Mouse (Mus musculus) heart, embryonic 11.5 days (tissue): ENCODE data around the gene Gna12. TPM values are rescaled to one million over a fixed set of nuclear protein-coding genes. Genes with fewer than 3 reads are reported as not detected.

Experiments
- ATAC-seq: fragments of 200-750 bp; cut with Nextera tagmentation; replicated peaks from 2 replicates; pipeline ENCODE4 v1.8.0; 2017; ENCODE audit warnings: moderate library complexity; ENCODE audit not compliant: insufficient number of reproducible peaks, low FRiP score, low TSS enrichment
- H3K27ac ChIP-seq: fragments of 300-500 bp; sonication (generic); 2 replicates; pipeline ENCODE4 v1.5.1; 2014; ENCODE audit warnings: mild to moderate bottlenecking, low read depth, low read length
- H3K27me3 ChIP-seq: fragments of 300-500 bp; sonication (generic); 2 replicates; pipeline ENCODE4 v1.6.1; 2014; ENCODE audit warnings: mild to moderate bottlenecking, low read length, mixed read lengths; ENCODE audit not compliant: control insufficient read depth, insufficient read depth
- H3K36me3 ChIP-seq: fragments of 300-500 bp; sonication (generic); 2 replicates; pipeline ENCODE4 v1.6.1; 2014; ENCODE audit warnings: mild to moderate bottlenecking, low read length, moderate library complexity, mixed read lengths; ENCODE audit not compliant: control insufficient read depth, insufficient read depth
- H3K4me1 ChIP-seq: fragments of 300-500 bp; sonication (generic); 2 replicates; pipeline ENCODE4 v1.6.1; 2014; ENCODE audit warnings: low read length; ENCODE audit not compliant: control insufficient read depth, insufficient read depth
- H3K4me2 ChIP-seq: fragments of 300-500 bp; sonication (generic); 2 replicates; pipeline ENCODE4 v1.6.1; 2014; ENCODE audit warnings: mild to moderate bottlenecking, moderate library complexity
- H3K4me3 ChIP-seq: fragments of 300-500 bp; sonication (generic); 2 replicates; pipeline ENCODE4 v1.5.1; 2014; ENCODE audit warnings: low read depth, low read length
- H3K9ac ChIP-seq: fragments of 300-500 bp; sonication (generic); 2 replicates; pipeline ENCODE4 v1.6.1; 2014; ENCODE audit warnings: mild to moderate bottlenecking, low read depth, low read length, moderate library complexity
- H3K9me3 ChIP-seq: fragments of 300-500 bp; sonication (generic); replicated peaks from 2 replicates; pipeline ENCODE4 v1.6.1; 2016; ENCODE audit warnings: low read length; ENCODE audit not compliant: control insufficient read depth
- WGBS: fragments of 180-500 bp; shearing (Covaris S2); extraction: QIAGEN DNeasy Blood & Tissue Kit; methylation state at CpG from one replicate; pipeline ENCODE4 v1.1.7; 2014; ENCODE audit not compliant: insufficient replicate concordance; 5-methylcytosine and 5-hydroxymethylcytosine counted together
- polyA plus RNA-seq: library from polyadenylated mRNA; unstranded; fragments of >200 nt; fragmentation: Nextera tagmentation; extraction: Ambion mirVana; gene quantifications from 2 replicates; pipeline ENCODE4 v1.2.1, GENCODE M21; 2014

The Gna12 gene
- polyA plus RNA-seq, 1 experiment from 2014 or later, result 33.1 TPM

DNA sequence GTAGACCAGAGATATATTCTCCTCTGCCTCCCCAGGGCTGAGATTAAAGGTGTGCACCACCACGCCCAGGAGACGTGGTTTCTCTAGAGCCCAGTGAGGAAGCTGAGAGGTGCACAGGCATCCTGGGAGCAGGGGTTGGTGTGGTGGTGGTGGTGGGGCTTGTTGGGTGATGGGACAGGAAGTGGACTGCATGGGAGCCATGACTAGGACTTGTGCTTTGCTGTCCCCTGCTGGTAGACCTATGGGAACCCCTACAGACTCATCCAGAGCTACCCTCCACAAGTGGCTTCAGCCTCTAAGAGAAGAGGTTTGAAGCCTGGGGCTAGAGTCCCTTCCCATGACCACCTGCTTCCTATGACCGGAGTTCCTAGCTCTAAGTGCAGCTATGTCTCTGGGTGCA, 28.1 kb upstream of the Gna12 start:
- Histone ChIP-seq H3K9me3 (no peaks in the 10 kb centered on the region), H3K9ac (no peak overlapping the region), H3K4me2 (no peak overlapping the region), H3K27me3 (no peaks in the 10 kb centered on the region), H3K4me1 (no peaks in the 10 kb centered on the region), H3K4me3 (no peak overlapping the region), H3K36me3 (no peaks in the 10 kb centered on the region), H3K27ac (no peak overlapping the region)
- WGBS, result 82% methylated on average over 3 of the region's 3 CpGs
- ATAC-seq, result no peak

DNA sequence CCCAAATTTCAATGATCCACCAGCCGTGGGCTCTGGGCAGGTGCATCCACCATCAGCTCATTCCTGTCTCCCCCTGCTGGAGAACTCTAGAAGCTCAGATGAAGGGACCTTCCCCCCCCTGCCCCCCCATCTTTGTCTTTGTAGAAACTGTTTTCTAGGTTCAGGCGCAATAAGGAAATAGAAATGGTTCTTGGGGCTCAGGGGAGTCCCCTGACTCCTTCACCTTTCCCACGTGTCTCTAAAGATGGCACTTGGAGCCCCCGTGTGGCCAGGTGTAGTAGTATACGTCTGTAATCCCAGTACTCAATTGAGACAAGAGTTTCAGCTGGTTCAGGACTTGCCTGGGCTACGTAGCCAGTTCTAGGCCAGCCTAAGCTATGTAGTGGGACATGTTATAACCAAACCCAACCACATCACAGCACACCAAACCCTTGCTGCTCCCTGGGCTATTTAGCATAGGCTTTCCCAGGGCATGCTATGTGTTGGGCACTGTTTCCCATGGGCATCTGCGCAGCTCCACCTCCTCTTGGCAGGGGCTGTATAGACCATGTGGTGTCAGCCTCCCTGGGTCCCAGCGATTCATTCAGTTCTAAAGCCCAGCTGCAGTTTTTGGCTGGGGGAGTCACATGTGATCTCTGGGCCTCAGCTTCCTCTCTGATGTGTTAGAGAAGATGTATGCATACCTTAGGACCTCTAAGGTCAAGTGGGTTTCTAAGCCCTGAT, 27.4 kb upstream of the Gna12 start:
- Histone ChIP-seq H3K27me3 (no peaks in the 10 kb centered on the region), H3K4me2 (no peak overlapping the region), H3K9me3 (no peaks in the 10 kb centered on the region), H3K4me1 (no peaks in the 10 kb centered on the region), H3K36me3 (no peaks in the 10 kb centered on the region), H3K9ac (no peak overlapping the region), H3K4me3 (no peak overlapping the region), H3K27ac (no peak overlapping the region)
- no peak for ATAC-seq
- WGBS, result 50% methylated on average over 8 of the region's 8 CpGs

DNA sequence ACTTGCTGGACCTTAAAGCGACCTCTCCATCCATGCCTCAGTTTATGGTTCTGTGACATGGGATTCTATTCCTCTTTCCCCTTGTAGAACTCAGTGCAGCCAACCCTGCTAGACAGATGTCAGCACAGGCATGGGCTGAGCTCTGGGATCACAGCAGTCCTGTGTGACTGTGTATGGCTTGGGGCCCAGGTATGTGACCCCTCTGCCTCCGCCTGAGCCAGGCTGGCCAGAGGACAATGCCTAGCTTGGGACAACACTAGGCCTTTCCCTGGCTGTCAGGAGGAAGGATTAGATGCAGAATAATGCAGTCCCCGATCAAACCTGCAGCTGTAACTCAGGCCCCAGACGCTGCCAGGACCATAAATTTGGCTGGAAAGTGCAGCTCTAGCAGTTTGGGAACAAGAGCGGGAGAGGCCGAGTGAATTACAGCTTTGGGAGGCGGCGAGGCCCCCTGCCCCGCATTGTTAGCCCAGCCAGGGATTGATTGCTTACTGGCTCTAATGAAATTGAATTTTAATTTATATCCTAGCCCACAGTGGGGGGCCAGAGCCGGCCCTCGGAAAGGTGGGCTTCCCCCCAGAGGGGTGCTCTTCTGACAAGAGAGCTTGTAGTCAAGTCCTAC, 25.8 kb upstream of the Gna12 start:
- Histone ChIP-seq H3K4me2 (no peak overlapping the region), H3K4me3 (no peak overlapping the region), H3K27me3 (no peaks in the 10 kb centered on the region), H3K36me3 (no peaks in the 10 kb centered on the region), H3K9me3 (no peaks in the 10 kb centered on the region; the same call in 1 of the 2 replicates), H3K4me1 (no peaks in the 10 kb centered on the region), H3K27ac (no peak overlapping the region), H3K9ac (no peak overlapping the region)
- no peak for ATAC-seq
- WGBS, result 71% methylated on average over 11 of the region's 11 CpGs

DNA sequence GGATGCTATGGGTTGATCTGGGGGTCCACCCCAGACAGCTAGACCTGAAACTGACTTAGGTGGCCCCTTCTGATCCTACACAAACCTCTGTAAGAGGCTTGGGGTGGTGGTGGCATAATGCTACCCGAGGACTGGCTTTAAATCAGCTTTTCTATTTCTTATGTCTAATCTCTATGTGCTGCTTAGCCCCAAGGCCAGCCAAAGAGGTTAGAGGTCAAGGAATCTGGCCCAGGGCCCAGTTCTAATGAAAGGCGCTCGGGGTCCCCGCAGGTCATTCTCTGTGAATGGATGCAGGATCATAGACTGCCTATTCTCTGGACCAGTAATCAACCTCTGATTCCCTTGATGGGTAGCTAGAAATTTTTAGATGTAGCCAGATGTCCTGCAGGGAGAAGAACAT, 24.5 kb upstream of the Gna12 start:
- 79% methylated on average over 4 of the region's 4 CpGs for WGBS
- Histone ChIP-seq H3K4me2 (no peak overlapping the region), H3K9me3 (no peaks in the 10 kb centered on the region; the same call in 1 of the 2 replicates), H3K27me3 (no peaks in the 10 kb centered on the region), H3K36me3 (no peaks in the 10 kb centered on the region), H3K9ac (no peak overlapping the region), H3K4me1 (no peaks in the 10 kb centered on the region), H3K27ac (no peak overlapping the region), H3K4me3 (no peak overlapping the region)
- ATAC-seq, result no peak

DNA sequence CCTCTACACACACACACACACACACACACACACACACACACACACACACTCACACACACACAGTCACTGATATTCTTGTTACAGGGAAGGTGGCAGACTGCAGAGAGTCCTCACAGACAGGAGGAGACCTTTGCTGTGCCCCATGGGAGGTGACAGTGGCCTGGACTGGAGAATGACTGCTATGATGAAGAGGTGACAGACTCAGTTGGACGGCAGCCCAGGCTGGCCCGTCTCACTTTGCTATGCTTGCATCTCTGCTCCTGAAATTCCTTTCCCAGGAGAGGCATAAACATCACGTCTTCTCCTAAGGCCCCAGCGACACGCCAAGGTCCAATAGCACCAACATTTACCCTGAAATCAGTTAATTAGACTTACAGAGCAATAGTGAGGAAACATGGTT, 23.5 kb upstream of the Gna12 start:
- no peak for ATAC-seq
- WGBS, result 61% methylated on average over 5 of the region's 5 CpGs
- H3K27me3 ChIP-seq, result no peaks in the 10 kb centered on the region

DNA sequence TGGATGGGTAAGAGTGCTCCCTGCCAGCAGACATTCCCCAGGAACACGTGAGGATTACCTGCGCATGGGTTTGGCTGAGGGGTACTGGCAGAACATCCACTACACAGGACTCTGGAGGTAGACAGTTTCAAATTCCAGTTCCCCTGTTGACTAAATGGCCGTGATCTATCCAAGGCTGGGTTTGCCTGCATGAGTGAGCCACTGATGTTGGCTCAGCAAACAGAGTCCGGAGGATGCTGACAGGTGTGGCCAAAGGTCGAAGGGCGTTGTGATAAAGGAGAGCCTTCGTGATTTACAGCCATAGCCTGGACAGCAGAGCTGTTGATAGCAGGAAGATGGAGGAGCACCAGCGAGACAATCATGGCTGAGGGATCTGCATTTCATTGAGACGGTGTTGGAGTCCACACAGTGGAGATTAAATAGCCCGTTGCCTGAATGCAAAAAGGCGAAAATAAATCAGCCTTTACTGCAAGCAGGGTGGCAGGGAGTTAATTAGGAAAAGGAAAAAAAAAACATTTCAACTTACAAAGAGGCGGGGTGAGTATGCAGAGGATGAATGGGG, 22.3 kb upstream of the Gna12 start:
- H3K9ac ChIP-seq, result no peak overlapping the region
- no peak for ATAC-seq
- H3K4me2 ChIP-seq, result no peak overlapping the region
- no peaks in the 10 kb centered on the region for H3K4me1 ChIP-seq
- H3K36me3 ChIP-seq, result no peaks in the 10 kb centered on the region
- 72% methylated on average over 12 of the region's 12 CpGs for WGBS
- H3K27ac ChIP-seq, result no peak overlapping the region
- no peak overlapping the region for H3K4me3 ChIP-seq
- no peaks in the 10 kb centered on the region; the same call in 1 of the 2 replicates for H3K9me3 ChIP-seq
- no peaks in the 10 kb centered on the region for H3K27me3 ChIP-seq

More for the DNA sequence above, 23.5 kb upstream of the Gna12 start:
- H3K27ac ChIP-seq, result no peak overlapping the region
- no peak overlapping the region for H3K4me2 ChIP-seq
- H3K36me3 ChIP-seq, result no peaks in the 10 kb centered on the region
- no peaks in the 10 kb centered on the region; the same call in 1 of the 2 replicates for H3K9me3 ChIP-seq
- no peak overlapping the region for H3K9ac ChIP-seq
- H3K4me3 ChIP-seq, result no peak overlapping the region
- no peaks in the 10 kb centered on the region for H3K4me1 ChIP-seq

DNA sequence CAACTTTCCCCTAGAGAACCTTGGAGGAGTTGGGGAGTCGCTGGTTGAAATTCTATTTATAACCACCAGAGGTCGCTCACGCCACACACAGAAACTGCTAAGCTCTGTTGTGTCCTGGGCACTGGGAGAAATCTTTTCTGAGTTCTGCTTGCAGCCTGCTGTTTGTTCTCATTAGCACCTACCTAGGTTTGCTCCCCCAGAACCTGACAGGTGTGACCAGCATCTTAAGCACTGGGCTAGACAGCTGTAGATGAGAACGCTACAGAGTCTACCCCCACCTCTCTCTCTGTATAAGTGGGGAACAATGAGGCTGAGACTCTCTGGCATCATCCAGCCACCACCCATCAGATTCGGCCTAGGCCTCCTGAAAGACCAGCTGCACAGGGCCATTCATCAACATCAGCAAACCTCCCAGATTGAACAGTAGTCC, 17.1 kb upstream of the Gna12 start:
- Histone ChIP-seq H3K9me3 (no peaks in the 10 kb centered on the region; the same call in 1 of the 2 replicates), H3K4me2 (no peak overlapping the region), H3K27me3 (no peaks in the 10 kb centered on the region), H3K27ac (no peak overlapping the region), H3K4me1 (no peaks in the 10 kb centered on the region), H3K4me3 (no peak overlapping the region), H3K9ac (no peak overlapping the region), H3K36me3 (no peaks in the 10 kb centered on the region)
- ATAC-seq, result no peak
- 11% methylated on average over 5 of the region's 5 CpGs for WGBS

DNA sequence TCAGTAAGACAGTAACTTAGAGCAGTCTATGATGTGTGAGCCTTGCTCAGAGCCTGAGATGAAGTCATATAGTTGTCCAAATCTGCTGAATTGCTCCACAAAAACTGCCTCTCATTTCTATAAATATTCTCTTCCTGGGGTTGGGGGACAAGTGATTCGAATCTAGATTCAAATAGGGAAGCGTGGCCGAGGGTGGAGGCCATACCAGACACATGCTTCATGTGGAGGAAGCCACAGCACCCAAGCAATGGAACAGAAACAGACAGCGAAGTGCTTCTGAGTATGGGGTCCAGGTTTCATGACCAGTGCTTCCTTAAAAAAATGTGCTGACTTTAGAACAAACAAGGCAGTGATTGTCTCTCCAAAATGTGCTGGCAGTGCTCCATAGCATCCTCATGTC, 11.7 kb upstream of the Gna12 start:
- Histone ChIP-seq H3K9ac (no peak overlapping the region), H3K9me3 (no peaks in the 10 kb centered on the region), H3K27ac (no peak overlapping the region), H3K4me1 (no peaks in the 10 kb centered on the region), H3K4me3 (no peak overlapping the region), H3K4me2 (no peak overlapping the region), H3K27me3 (no peaks in the 10 kb centered on the region), H3K36me3 (no peaks in the 10 kb centered on the region)
- ATAC-seq, result no peak
- WGBS, result 66% methylated on average over 4 of the region's 4 CpGs
